Mouse (Mus musculus): ENCODE results near the gene Tm4sf19.
"Not testable (repeated sequence)": the region's sequence is repeated elsewhere in the genome, so short reads cannot be mapped to it uniquely, and the experiment has no call there.

The Tm4sf19 gene

GRCm38 (mm10) chr16:32430474-32431046 is 30.3 kb downstream of the Tm4sf19 start, which contains the start of gene Pcyt1a:
Pcyt1a (plus strand) TSS chr16:32430921.
- DNase-seq (ENCODE audit: low read depth), result peak; percentile 83

DNA sequence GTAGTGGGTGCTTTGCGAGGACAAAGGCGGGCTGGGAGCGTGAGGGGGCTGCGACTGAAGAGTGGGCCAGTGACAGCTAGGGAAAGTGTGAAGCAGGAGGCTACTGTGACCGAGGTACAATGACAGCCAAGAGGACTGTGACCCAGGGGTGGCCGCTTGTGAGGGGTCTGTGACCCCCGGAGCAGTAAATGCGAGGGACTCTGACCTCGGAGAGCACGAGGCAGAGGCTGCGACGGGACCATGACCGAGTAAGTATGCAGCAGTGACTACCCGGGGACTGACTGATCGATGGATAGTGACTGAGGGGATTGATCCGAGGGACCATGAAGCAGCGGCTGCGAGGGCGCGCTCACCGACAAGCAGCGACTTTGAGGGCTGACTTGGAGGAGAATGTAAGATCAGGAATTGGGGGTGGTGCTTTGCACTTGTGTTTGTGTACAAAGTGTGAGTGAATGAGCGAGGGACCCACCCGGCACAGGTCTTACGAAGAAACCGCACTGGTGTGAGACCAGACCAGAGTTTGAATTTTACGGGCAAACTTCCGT is 30.8 kb downstream of the Tm4sf19 start:
- no peak for DNase-seq (ENCODE audit: low read depth)

GRCm38 (mm10) chr16:32431926-32432325 is 31.6 kb downstream of the Tm4sf19 start:
- no peak for DNase-seq (ENCODE audit: low read depth)

GRCm38 (mm10) chr16:32433138-32433537 is 32.8 kb downstream of the Tm4sf19 start:
- DNase-seq (ENCODE audit: low read depth), result no peak

- DNase-seq (ENCODE audit: low read depth), result peak; percentile 70
Measured at GRCm38 (mm10) chr16:32434066-32434465, 33.8 kb downstream of the Tm4sf19 start.

DNA sequence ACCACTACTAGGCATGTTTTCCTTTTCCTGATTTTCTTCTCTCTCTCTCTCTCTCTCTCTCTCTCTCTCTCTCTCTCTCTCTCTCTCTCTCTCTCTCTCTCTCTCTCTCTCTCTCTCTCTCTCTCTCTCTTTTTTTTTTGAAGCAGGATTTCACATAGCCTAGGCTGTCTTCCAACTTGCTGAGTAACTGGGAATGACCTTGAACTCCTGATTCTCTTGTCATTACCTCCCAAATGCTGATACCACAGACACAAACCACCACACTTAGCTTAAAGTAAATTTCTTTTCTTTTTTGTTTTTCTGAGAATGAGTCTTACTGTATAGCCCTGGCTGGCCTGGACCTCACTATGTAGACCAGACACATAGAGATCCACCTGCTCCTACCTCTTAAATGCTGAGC is 34.4 kb downstream of the Tm4sf19 start:
- DNase-seq (ENCODE audit: low read depth), result no peak

GRCm38 (mm10) chr16:32436657-32437056 is 36.4 kb downstream of the Tm4sf19 start:
- no peak for DNase-seq (ENCODE audit: low read depth)

GRCm38 (mm10) chr16:32437266-32437665 is 37.0 kb downstream of the Tm4sf19 start:
- no peak for DNase-seq (ENCODE audit: low read depth)

DNA sequence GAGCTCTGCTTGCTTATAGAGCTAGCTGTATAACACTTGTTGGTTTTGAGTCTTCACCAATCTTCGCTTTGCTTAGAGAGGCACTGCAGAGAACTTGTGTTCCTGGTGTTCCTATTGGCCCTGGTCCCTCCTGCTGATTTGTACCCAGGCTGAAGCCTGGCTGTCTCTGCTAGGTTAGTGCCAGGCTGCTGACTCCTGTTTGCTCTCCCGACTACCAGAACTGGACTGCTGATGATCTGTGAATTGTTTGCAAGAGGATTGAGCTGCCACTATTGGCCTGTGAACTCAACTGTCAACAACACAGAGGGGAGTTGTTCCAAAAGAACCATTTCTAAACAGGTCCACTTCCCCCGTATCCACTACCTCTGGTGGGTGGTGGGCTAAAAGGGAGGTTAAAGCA is 41.1 kb downstream of the Tm4sf19 start:
- no peak for DNase-seq (ENCODE audit: low read depth)

GRCm38 (mm10) chr16:32444615-32445014 is 44.3 kb downstream of the Tm4sf19 start:
- DNase-seq (ENCODE audit: low read depth), result not testable (repeated sequence)

- no peak for DNase-seq (ENCODE audit: low read depth)
Measured at GRCm38 (mm10) chr16:32445558-32445957, 45.3 kb downstream of the Tm4sf19 start.

DNA sequence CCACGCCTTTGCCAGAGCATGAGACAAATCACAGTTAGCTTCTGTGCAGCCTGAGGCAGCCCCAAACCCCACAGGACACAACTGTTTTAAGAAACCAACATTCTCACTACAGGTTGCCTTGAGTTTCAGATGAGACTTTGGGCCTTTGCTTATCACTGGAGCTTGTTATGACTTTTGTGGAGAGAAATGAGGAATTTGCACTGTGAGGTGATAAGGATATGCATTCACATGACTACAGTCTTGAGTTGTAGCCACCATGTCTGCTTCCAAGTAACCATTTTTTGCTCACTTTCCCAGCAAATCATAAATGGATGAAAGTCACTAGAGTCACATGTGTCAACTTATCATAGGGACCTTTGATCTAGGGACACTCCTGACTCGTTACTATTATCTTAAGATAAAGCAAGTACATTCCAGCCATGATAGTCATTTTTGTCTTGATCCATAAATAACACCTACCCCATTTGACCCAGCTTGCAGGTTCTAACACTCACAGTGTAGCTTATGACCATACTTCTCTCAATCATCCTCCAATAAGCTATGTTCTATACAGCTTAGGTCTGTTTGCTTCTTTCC is 46.3 kb downstream of the Tm4sf19 start:
- no peak for DNase-seq (ENCODE audit: low read depth)

DNA sequence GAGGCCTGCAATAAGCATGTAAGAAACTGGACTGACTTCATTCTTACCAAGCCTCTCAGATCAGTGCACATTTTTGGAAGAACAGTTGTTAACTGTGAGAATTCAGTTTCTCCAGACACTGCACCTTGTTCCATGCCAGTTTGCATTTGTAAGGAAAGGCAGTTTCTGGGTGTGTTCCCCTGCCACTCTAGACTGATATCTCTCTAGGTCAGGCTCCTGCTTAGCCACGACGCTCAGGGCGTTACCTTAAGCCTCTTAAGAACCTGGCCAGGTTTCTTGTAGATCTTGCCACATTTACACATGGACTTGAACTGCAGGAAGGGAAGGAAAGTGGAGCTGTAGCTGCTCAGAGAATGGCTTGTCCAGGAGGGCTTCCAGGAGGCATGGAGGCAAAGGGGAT is 49.4 kb downstream of the Tm4sf19 start:
- DNase-seq (ENCODE audit: low read depth), result no peak

GRCm38 (mm10) chr16:32450133-32450532 is 49.8 kb downstream of the Tm4sf19 start:
- DNase-seq (ENCODE audit: low read depth), result no peak

DNA sequence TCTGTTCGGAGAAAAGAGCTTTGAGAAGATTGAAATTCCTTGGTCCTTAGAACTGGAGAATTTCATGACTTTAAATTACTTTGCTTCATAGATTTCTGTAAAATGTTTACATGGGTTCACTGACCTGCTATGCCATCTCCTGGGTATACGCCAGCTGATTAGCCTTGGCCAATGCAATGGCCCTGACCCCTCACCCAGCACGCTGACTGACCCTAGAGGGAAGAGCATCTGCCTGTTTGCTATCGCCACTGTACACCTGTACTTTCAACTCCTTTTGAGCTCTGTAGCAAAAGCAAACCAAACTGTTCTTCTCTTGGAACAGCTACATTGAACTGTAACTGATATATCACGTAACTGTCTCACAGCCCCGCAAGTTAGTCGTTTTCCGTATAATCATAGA is 52.8 kb downstream of the Tm4sf19 start:
- no peak for DNase-seq (ENCODE audit: low read depth)

GRCm38 (mm10) chr16:32454646-32455045 is 54.3 kb downstream of the Tm4sf19 start:
- DNase-seq (ENCODE audit: low read depth), result no peak

GRCm38 (mm10) chr16:32456086-32456485 is 55.8 kb downstream of the Tm4sf19 start:
- DNase-seq (ENCODE audit: low read depth), result no peak

GRCm38 (mm10) chr16:32456761-32457160 is 56.5 kb downstream of the Tm4sf19 start:
- no peak for DNase-seq (ENCODE audit: low read depth)

Data from naive thymus-derived CD4-positive, alpha-beta T cell, adult 2 months (primary cell).